ENCODE assay signal across 8 mouse cellular contexts in the genomic region with DNA sequence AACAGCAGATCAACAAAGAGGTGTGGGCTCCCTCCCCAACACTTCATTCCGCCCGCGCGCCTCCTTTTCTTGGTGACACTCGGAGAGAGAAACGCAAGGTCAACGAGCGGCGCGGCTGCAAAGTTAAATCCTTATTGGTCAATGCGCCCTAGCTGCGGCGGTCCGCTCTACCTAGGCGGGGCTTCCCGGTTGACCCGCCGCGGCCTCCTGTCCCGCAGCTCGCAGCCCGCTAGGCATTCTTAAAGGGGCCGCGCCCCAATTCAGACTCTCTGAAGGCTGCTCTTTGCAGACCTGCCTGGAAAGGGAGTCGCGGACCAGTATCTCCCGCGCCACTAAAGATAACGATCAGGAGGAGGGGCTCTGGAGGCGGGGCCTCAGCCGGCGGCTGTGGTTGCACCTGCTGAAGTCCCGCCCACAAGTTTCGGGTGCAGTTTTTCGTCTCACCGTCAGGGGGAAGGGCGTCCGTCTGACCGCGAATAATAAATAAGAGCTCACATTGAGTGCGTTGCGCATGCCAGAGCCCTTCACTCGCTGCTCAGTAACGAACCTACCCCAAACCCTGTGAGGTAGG. TPM values are rescaled to one million over a fixed set of nuclear protein-coding genes. Genes with fewer than 3 reads are reported as not detected.
DNase-seq lines count a peak whose midpoint lies in the region; ATAC-seq and TF ChIP-seq lines count a peak whose summit lies in the region.

No protein-coding gene starts in this region.

- TF ChIP-seq EP300 in liver, embryonic 14.5 days (IDR thresholded peaks at IDR 0.05; ENCODE audit: low read depth) = no peak
- no peak for TF ChIP-seq EP300 in stomach, postnatal 0 days (optimal IDR thresholded peaks at IDR 0.05)

- H3K4me1 ChIP-seq in forebrain, embryonic 10.5 days = peaks cover 46% of the 10 kb centered on the region
- H3K4me1 ChIP-seq in heart, embryonic 15.5 days (replicated peaks) = peaks cover 36% of the 10 kb centered on the region
- H3K4me1 ChIP-seq in liver, embryonic 14.5 days (replicated peaks; ENCODE audit: control insufficient read depth in 2 of 2, insufficient read depth in 2 of 2, low read length in 1 of 2) = peaks cover 5 to 6% of the 10 kb centered on the region in 2 experiments; a peak in 3 of 4 replicates
- 0 out of 2 replicates have a peak, but pooled peaks cover 3% of the 10 kb centered on the region for H3K4me1 ChIP-seq in neural tube, embryonic 11.5 days (ENCODE audit: control insufficient read depth, insufficient read depth, low read length)
- no peaks in the 10 kb centered on the region for H3K4me1 ChIP-seq in stomach, postnatal 0 days (replicated peaks; ENCODE audit: control insufficient read depth, insufficient read depth)

- peak; percentile 96 to 99 for DNase-seq in CD8-positive naive resting alpha-beta T cell, adult 2 months (ENCODE audit: low read depth in 2 of 2, low spot score in 2 of 2)
- DNase-seq in c-Kit-positive CD71-negative TER-119-negative erythroid progenitor cells, embryonic 14.5 days (ENCODE audit: low read depth) = peak; percentile 92
- DNase-seq in forebrain, embryonic 10.5 days (ENCODE audit: extremely low spot score, low spot score) = peak; percentile 95
- peak; percentile 95 to 98 for DNase-seq in kidney, postnatal 25 days
- DNase-seq in liver, embryonic 14.5 days (ENCODE audit: low read depth in 3 of 3, low spot score in 3 of 3) = peak; percentile 78 to 87 (median 83)
- peak; percentile 94 for DNase-seq in neural tube, embryonic 11.5 days (ENCODE audit: low spot score)
- DNase-seq in stomach, postnatal 0 days (ENCODE audit: low spot score) = peak; percentile 96

- H3K4me3 ChIP-seq in forebrain, embryonic 10.5 days = peak overlapping the region; percentile 89
- peak overlapping the region; percentile 96 for H3K4me3 ChIP-seq in heart, embryonic 15.5 days
- H3K4me3 ChIP-seq in liver, embryonic 14.5 days (ENCODE audit: insufficient read depth in 1 of 2, low read depth in 2 of 2, low read length in 2 of 2) = peak overlapping the region; percentile 54 to 63
- peak overlapping the region; percentile 71 for H3K4me3 ChIP-seq in neural tube, embryonic 11.5 days (ENCODE audit: low read depth, low read length)
- H3K4me3 ChIP-seq in stomach, postnatal 0 days (ENCODE audit: low read depth, low read length) = peak overlapping the region; percentile 67

- H3K36me3 ChIP-seq in forebrain, embryonic 10.5 days (replicated peaks) = peaks cover 22% of the 10 kb centered on the region
- H3K36me3 ChIP-seq in heart, embryonic 15.5 days = peaks cover 7% of the 10 kb centered on the region; the same call in 1 of the 2 replicates
- no peaks in the 10 kb centered on the region for H3K36me3 ChIP-seq in liver, embryonic 14.5 days (replicated peaks; ENCODE audit: control insufficient read depth, insufficient read depth, low read depth)
- H3K36me3 ChIP-seq in neural tube, embryonic 11.5 days (ENCODE audit: control insufficient read depth, insufficient read depth, low read length) = no peaks in the 10 kb centered on the region
- no peaks in the 10 kb centered on the region for H3K36me3 ChIP-seq in stomach, postnatal 0 days (ENCODE audit: control insufficient read depth, insufficient read depth, low read length)

- peak overlapping the region; percentile 80 for H3K4me2 ChIP-seq in heart, embryonic 15.5 days
- H3K4me2 ChIP-seq in liver, embryonic 14.5 days (ENCODE audit: low read depth) = peak overlapping the region; percentile 96
- H3K4me2 ChIP-seq in neural tube, embryonic 11.5 days (ENCODE audit: low read depth) = peak overlapping the region; percentile 77
- peak overlapping the region; percentile 91 for H3K4me2 ChIP-seq in stomach, postnatal 0 days (replicated peaks; ENCODE audit: low read depth)

- peak overlapping the region; percentile 90; the same call in 1 of the 2 replicates for H3K9ac ChIP-seq in heart, embryonic 15.5 days
- H3K9ac ChIP-seq in liver, embryonic 14.5 days (replicated peaks) = no peak overlapping the region; the same call in 1 of the 2 replicates
- H3K9ac ChIP-seq in neural tube, embryonic 11.5 days (ENCODE audit: low read length) = peak overlapping the region; percentile 42
- no peak overlapping the region for H3K9ac ChIP-seq in stomach, postnatal 0 days (ENCODE audit: low read length)

- peak; percentile 83 for TF ChIP-seq CTCF in liver, embryonic 14.5 days (IDR thresholded peaks at IDR 0.05; ENCODE audit: low read depth)
- peak; percentile 78 for TF ChIP-seq CTCF in stomach, postnatal 0 days (IDR thresholded peaks at IDR 0.05; ENCODE audit: low read depth)

- H3K27ac ChIP-seq in forebrain, embryonic 10.5 days = peak overlapping the region; percentile 92
- H3K27ac ChIP-seq in heart, embryonic 15.5 days = peak overlapping the region; percentile 89
- H3K27ac ChIP-seq in liver, embryonic 14.5 days = no peak overlapping the region
- peak overlapping the region; percentile 56; the same call in 1 of the 2 replicates for H3K27ac ChIP-seq in neural tube, embryonic 11.5 days (ENCODE audit: low read depth, low read length)
- H3K27ac ChIP-seq in stomach, postnatal 0 days (replicated peaks) = peak overlapping the region; percentile 74; the same call in 1 of the 2 replicates

- no peaks in the 10 kb centered on the region for H3K9me3 ChIP-seq in forebrain, embryonic 10.5 days
- no peaks in the 10 kb centered on the region for H3K9me3 ChIP-seq in heart, embryonic 15.5 days (replicated peaks)
- H3K9me3 ChIP-seq in liver, embryonic 14.5 days (ENCODE audit: control insufficient read depth, low read length) = no peaks in the 10 kb centered on the region
- no peaks in the 10 kb centered on the region for H3K9me3 ChIP-seq in neural tube, embryonic 11.5 days (ENCODE audit: control insufficient read depth, low read length)
- no peaks in the 10 kb centered on the region for H3K9me3 ChIP-seq in stomach, postnatal 0 days (ENCODE audit: control insufficient read depth, low read length)

- WGBS in forebrain, embryonic 10.5 days = under 1% methylated on average over 44 of the region's 44 CpGs
- WGBS in heart, embryonic 15.5 days = 0% methylated on average over 44 of the region's 44 CpGs
- WGBS in liver, embryonic 14.5 days (ENCODE audit: insufficient replicate concordance) = under 1% methylated on average over 44 of the region's 44 CpGs
- 0% methylated on average over 44 of the region's 44 CpGs for WGBS in neural tube, embryonic 11.5 days
- WGBS in stomach, postnatal 0 days = under 1% methylated on average over 44 of the region's 44 CpGs

- peak; percentile 88 for ATAC-seq in heart, embryonic 15.5 days (replicated peaks; ENCODE audit: insufficient number of reproducible peaks, insufficient read depth, low FRiP score, low read depth)
- peak; percentile 78 for ATAC-seq in liver, embryonic 14.5 days (ENCODE audit: insufficient read depth)
- peak; percentile 91 for ATAC-seq in neural tube, embryonic 11.5 days (ENCODE audit: insufficient read depth, low FRiP score, low TSS enrichment)
- ATAC-seq in stomach, postnatal 0 days (ENCODE audit: low FRiP score, low TSS enrichment) = peak; percentile 87

- H3K27me3 ChIP-seq in forebrain, embryonic 10.5 days (ENCODE audit: poor library complexity, severe bottlenecking) = peaks cover 60% of the 10 kb centered on the region
- H3K27me3 ChIP-seq in heart, embryonic 15.5 days = peaks cover 37% of the 10 kb centered on the region
- peaks cover 34% of the 10 kb centered on the region for H3K27me3 ChIP-seq in liver, embryonic 14.5 days (ENCODE audit: control insufficient read depth, insufficient read depth, low read length)
- peaks cover 28% of the 10 kb centered on the region for H3K27me3 ChIP-seq in neural tube, embryonic 11.5 days (ENCODE audit: control insufficient read depth, insufficient read depth, low read length)
- H3K27me3 ChIP-seq in stomach, postnatal 0 days (ENCODE audit: control insufficient read depth, insufficient read depth, low read length) = no peaks in the 10 kb centered on the region

RNA-seq across cellular contexts. Expression of a gene that starts 0.7 kb away (rescaled TPM):
- 10.0 and 10.6 TPM in 2 replicates for polyA plus RNA-seq in forebrain, embryonic 10.5 days (2016; fragmentation: Nextera tagmentation; extraction: Ambion mirVana)
- 14.7 and 18.3 TPM in 2 replicates for polyA plus RNA-seq in heart, embryonic 15.5 days (2015; fragmentation: Nextera tagmentation; extraction: Ambion mirVana)
- polyA plus RNA-seq in liver, embryonic 14.5 days (2012; rRNA removed) = 8.8 and 11.1 TPM in 2 replicates
- polyA plus RNA-seq in liver, embryonic 14.5 days (2014; fragmentation: Nextera tagmentation; extraction: Ambion mirVana) = 4.7 and 5.1 TPM in 2 replicates
- 16.8 and 18.5 TPM in 2 replicates for polyA plus RNA-seq in neural tube, embryonic 11.5 days (2014; fragmentation: Nextera tagmentation; extraction: Ambion mirVana)
- polyA plus RNA-seq in stomach, postnatal 0 days (2015; fragmentation: Nextera tagmentation; extraction: Ambion mirVana) = 3.1 and 4.2 TPM in 2 replicates

RNA-seq across cellular contexts. Expression of a gene that starts 1.4 kb away (rescaled TPM):
- 3.6 and 4.0 TPM in 2 replicates for polyA plus RNA-seq in forebrain, embryonic 10.5 days (2016; fragmentation: Nextera tagmentation; extraction: Ambion mirVana)
- polyA plus RNA-seq in heart, embryonic 15.5 days (2015; fragmentation: Nextera tagmentation; extraction: Ambion mirVana) = 0.92 and 2.5 TPM in 2 replicates
- polyA plus RNA-seq in liver, embryonic 14.5 days (2012; rRNA removed) = 4.4 and 5.5 TPM in 2 replicates
- 6.1 and 6.5 TPM in 2 replicates for polyA plus RNA-seq in liver, embryonic 14.5 days (2014; fragmentation: Nextera tagmentation; extraction: Ambion mirVana)
- polyA plus RNA-seq in neural tube, embryonic 11.5 days (2014; fragmentation: Nextera tagmentation; extraction: Ambion mirVana) = 1.2 and 1.9 TPM in 2 replicates
- polyA plus RNA-seq in stomach, postnatal 0 days (2015; fragmentation: Nextera tagmentation; extraction: Ambion mirVana) = 74.9 and 82.7 TPM in 2 replicates

RNA-seq across cellular contexts. Expression of a gene that starts 18.0 kb away (rescaled TPM):
- 2.7 and 4.1 TPM in 2 replicates for polyA plus RNA-seq in forebrain, embryonic 10.5 days (2016; fragmentation: Nextera tagmentation; extraction: Ambion mirVana)
- 0.64 and 3.7 TPM in 2 replicates for polyA plus RNA-seq in heart, embryonic 15.5 days (2015; fragmentation: Nextera tagmentation; extraction: Ambion mirVana)
- polyA plus RNA-seq in liver, embryonic 14.5 days (2012; rRNA removed) = 1.5 and 2.8 TPM in 2 replicates
- 0.78 and 0.89 TPM in 2 replicates for polyA plus RNA-seq in liver, embryonic 14.5 days (2014; fragmentation: Nextera tagmentation; extraction: Ambion mirVana)
- 2.8 and 2.9 TPM in 2 replicates for polyA plus RNA-seq in neural tube, embryonic 11.5 days (2014; fragmentation: Nextera tagmentation; extraction: Ambion mirVana)
- polyA plus RNA-seq in stomach, postnatal 0 days (2015; fragmentation: Nextera tagmentation; extraction: Ambion mirVana) = 2.4 and 2.8 TPM in 2 replicates

RNA-seq across cellular contexts. Expression of a gene that starts 18.9 kb away (rescaled TPM):
- not detected in 2 replicates for polyA plus RNA-seq in forebrain, embryonic 10.5 days (2016; fragmentation: Nextera tagmentation; extraction: Ambion mirVana)
- polyA plus RNA-seq in heart, embryonic 15.5 days (2015; fragmentation: Nextera tagmentation; extraction: Ambion mirVana) = not detected in 2 replicates
- polyA plus RNA-seq in liver, embryonic 14.5 days (2012; rRNA removed) = not detected in 2 replicates
- not detected in 2 replicates for polyA plus RNA-seq in liver, embryonic 14.5 days (2014; fragmentation: Nextera tagmentation; extraction: Ambion mirVana)
- polyA plus RNA-seq in neural tube, embryonic 11.5 days (2014; fragmentation: Nextera tagmentation; extraction: Ambion mirVana) = 0.20 TPM in 1 of 2 replicates, not detected in the other
- not detected in 2 replicates for polyA plus RNA-seq in stomach, postnatal 0 days (2015; fragmentation: Nextera tagmentation; extraction: Ambion mirVana)

RNA-seq across cellular contexts. Expression of a gene that starts 27.3 kb away (rescaled TPM):
- 36.2 and 40.1 TPM in 2 replicates for polyA plus RNA-seq in forebrain, embryonic 10.5 days (2016; fragmentation: Nextera tagmentation; extraction: Ambion mirVana)
- 5.6 and 12.8 TPM in 2 replicates for polyA plus RNA-seq in heart, embryonic 15.5 days (2015; fragmentation: Nextera tagmentation; extraction: Ambion mirVana)
- 0.22 and 0.34 TPM in 2 replicates for polyA plus RNA-seq in liver, embryonic 14.5 days (2012; rRNA removed)
- 0.14 and 0.28 TPM in 2 replicates for polyA plus RNA-seq in liver, embryonic 14.5 days (2014; fragmentation: Nextera tagmentation; extraction: Ambion mirVana)
- polyA plus RNA-seq in neural tube, embryonic 11.5 days (2014; fragmentation: Nextera tagmentation; extraction: Ambion mirVana) = 200 and 229 TPM in 2 replicates
- polyA plus RNA-seq in stomach, postnatal 0 days (2015; fragmentation: Nextera tagmentation; extraction: Ambion mirVana) = 9.5 and 11.5 TPM in 2 replicates

Comparison
In these comparisons a context has a peak if more than half of its experiments do, and no peak if none do; other contexts are left out.
1. H3K9ac ChIP-seq: peak in heart, embryonic 15.5 days (single experiment) and neural tube, embryonic 11.5 days (single experiment); none in liver, embryonic 14.5 days (single experiment) and stomach, postnatal 0 days (single experiment).
2. RNA of a gene that starts 1.4 kb away (polyA plus RNA-seq): 74.9 to 82.7 TPM in stomach, postnatal 0 days; 4.4 to 6.5 TPM in liver, embryonic 14.5 days, 3.6 to 4.0 TPM in forebrain, embryonic 10.5 days, 1.2 to 1.9 TPM in neural tube, embryonic 11.5 days and 0.92 to 2.5 TPM in heart, embryonic 15.5 days; every median in the first group is over 10 times any median in the second.
3. Peak in every context shown above with its lines, with median percentiles within 50 percentile points of each other: DNase-seq, H3K4me3 ChIP-seq, ATAC-seq and H3K4me2 ChIP-seq.